Comparison of ENCODE assay signal across 13 mouse cellular contexts in genomic region chr2:155333421-155333820, GRCm38 (mm10).
"Had no signal": no experiment of that assay in that cellular context is flagged by ENCODE, and none has a peak within 500 bp of the region (broad histone marks: within the 10 kb centered on the region; RNA-seq: fewer than 3 reads in every experiment).

No protein-coding gene starts in this region.

- DNase-seq: gastrocnemius, adult 2 months; gastrocnemius, postnatal 10 days; gastrocnemius, postnatal 25 days; heart, adult 2 months; heart, postnatal 14 days; heart, postnatal 4 days; kidney, adult 18-20 months; kidney, adult 8-10 months; kidney, postnatal 10 days; kidney, postnatal 25 days; kidney, postnatal 4 days; liver; liver, embryonic 13.5 days had no signal
